Mouse (Mus musculus) lung, adult 2 months (tissue): ENCODE results near the gene Fbxo42.

Experiments
- CTCF ChIP-seq: fragments of 200-500 bp; IDR thresholded peaks from 2 replicates; pipeline ENCODE4 v1.5.1; 2011; ENCODE audit warnings: mild to moderate bottlenecking, low read length, control low read depth; ENCODE audit not compliant: insufficient read depth
- POLR2A ChIP-seq: fragments of 200-500 bp; IDR thresholded peaks from 2 replicates; pipeline ENCODE4 v1.6.1; 2011; ENCODE audit warnings: low read depth, mild to moderate bottlenecking, control low read depth, low read length, borderline replicate concordance; ENCODE audit errors: extremely low read depth

DNA sequence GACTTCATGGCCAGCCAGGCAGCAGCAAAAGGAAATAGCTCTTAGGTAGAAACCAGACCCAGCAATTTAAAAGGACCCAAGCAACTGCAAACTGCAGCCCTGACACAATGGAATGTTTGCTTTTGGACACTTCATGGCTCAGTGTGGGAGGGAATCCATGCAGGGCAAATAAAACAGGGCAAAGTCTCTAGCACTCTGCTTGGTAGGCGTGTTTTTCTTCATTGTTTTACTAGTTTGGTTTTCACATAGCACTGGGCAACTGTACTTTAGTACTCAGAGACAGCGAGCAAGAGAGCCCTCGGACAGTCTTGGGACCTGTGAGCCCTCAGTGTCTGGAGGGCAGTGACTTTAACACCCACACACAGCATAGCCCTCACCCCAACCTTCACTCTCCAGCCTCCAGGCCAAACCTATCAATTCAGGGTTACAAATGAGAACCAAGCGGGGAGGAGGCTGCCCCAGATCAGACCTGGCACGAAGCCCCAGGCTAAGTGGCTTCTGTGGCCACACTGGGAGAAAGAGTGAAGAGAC lies 16.1 kb upstream of the Fbxo42 start:
- TF ChIP-seq CTCF (no peak), POLR2A (no peak)
